Mouse (Mus musculus) kidney, postnatal 25 days (tissue): Measurements from ENCODE around the gene Gm10306.

Source experiments
- DNase-seq, 2 experiments: peaks; one replicate each; pipeline ENCODE4 v3.0.0; 2021; ENCODE audit warnings: mixed read lengths in 2 of 2

Gm10306 gene

DNA sequence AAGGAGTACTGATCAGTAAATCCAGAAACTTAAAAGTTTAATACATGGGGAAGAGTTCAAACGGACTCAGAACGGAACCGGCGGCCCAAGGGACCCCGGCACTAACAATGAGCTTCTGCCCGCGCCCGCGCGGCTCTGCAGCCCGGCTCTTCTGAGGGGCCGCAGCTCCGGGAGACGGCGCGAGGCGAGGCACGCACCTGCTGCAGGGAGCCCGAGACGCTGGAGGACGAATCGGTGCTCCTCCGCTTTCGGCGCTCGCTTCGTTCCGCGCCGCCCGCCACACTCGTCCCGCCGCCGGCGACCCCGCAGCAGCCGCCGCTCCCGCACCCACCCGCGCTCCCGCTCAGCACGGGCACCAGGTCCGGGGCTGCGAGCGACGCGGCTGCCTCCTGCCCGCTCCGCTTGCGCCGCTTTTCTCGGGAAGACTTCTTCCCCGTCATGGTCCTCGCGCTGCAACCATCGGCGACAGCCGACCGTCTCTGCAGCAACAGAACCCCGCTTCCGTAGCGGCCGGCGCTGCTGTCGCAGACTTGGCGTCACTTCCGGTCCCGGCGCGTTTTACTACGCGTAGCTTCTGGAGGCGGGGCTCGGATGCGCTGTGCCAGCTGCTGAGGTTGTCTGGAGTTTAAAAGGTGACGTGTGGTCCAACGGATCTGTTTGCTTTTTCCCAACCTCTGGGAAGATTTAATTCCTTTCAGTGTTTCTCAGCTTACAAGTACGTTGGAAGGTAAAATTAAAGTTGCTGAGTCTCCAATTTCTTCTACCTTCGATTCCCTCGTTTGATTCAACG, at the start of gene Gm10306, which contains the start of gene Caap1:
TSS of gene Gm10306 (plus strand) at position 282 of the 790 bp plus-strand sequence.
TSS of gene Caap1 (minus strand) at position 532 of the 790 bp plus-strand sequence.
- DNase-seq, result peak; percentile 95

DNA sequence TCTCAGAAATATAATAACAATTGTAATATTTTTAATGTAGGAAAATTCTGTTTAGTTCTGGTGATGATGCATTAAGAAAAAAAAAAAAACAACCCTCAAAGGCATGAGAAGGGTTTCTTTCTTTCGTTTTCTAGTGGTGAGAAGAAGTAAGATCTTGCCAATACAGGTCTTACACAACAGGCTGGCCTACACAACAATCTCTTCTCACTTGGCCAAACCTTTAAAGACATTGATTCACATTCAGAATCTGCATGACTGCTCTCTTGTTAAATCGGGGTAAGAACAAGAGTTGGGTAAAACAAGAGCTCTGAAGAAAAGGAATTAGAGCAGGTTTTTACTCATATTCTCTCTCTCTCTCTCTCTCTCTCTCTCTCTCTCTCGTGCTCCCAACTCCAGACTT, 41.0 kb upstream of the Gm10306 start:
- no peak for DNase-seq

DNA sequence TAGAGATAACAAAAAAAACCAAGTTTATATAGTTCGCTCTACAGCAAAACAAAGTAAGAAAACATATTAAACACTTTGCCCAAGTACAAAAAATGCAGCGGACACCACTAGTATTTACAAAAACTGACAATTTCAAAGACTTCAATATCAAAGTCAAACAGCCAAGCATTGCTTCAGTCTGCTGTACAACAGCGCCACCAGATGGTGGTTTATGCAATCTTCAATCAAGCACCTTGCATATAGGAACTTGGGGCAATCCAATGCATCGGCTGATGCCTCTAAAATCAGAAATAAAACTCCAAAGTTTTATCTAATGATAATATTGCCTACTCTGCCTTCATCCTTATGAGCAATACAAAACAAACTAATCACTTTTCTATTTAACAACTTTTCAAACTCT, 38.7 kb upstream of the Gm10306 start:
- DNase-seq, result peak; percentile 39 to 48

DNA sequence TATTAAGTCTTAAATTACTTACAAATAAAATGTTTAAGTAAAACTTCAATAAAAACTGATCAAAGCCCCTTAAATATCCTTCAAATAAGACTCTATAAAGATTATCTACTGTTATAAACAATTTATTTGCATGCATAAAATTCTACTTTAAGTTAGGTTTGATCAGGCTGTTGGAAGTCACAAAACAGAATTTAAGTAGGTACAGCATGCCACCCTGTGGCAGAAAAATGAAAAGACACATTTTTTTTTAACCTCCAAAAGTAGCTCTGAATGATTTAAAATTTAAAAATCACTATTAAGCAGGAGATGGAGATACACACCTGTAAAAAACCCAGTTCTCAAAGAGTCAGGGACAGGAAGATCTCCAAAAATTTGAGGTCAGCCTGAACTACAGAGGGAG, 33.0 kb upstream of the Gm10306 start:
- no peak for DNase-seq

DNA sequence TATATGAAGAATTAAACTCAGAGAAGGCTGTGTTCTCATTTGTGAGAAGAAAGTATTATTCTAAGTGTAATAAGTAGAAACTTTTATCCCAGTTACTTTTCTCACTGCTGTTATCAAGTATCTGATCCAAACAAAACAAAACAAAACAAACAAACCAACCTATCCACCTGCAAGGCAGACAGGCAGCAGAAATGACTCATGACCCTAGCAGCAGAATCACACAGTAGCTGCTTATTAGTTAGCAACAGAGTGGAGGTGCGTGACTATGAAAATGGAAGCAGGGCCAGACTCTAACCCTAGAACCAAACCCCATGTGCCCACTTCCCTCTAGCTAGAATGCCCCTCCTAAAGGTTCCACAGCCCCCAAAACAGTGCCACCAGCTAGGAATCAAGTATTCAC, 26.9 kb upstream of the Gm10306 start:
- DNase-seq, result no peak

DNA sequence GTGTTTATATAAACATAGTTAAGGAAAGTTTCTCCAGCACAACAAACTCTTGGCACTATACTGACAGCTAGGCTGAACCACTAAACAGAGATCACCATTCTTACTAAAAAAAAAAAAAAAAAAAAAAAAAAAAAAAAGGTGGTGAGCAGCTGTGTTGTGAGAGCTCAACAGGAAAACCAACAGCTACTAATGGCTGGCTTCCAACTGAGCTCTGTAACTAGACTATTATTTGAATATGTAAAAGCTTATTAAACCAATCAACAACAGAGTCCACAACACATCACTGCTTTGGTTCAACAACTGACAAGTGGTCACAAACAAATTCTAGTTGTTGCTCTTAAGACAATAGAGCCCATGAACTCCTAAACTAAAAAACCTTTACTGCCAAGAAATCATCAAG, 23.1 kb upstream of the Gm10306 start:
- DNase-seq, result no peak

DNA sequence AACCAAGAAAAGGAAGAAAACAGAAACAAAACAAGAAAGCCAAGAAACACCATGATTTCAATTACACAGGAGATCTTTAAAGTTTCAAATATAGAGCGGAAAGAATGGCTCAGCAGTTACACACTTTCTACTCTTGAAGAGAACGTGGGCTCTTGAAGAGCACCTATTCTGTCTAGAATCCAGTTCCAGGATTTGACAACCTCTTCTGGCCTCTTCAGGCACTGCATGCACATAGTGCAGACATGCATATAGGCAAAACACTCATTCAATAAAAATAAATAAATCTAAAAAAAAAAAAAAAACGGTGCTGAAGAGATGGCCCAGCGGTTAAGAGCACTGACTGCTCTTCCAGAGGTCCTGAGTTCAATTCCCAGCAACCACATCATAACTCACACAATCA, 13.3 kb upstream of the Gm10306 start:
- DNase-seq, result no peak

DNA sequence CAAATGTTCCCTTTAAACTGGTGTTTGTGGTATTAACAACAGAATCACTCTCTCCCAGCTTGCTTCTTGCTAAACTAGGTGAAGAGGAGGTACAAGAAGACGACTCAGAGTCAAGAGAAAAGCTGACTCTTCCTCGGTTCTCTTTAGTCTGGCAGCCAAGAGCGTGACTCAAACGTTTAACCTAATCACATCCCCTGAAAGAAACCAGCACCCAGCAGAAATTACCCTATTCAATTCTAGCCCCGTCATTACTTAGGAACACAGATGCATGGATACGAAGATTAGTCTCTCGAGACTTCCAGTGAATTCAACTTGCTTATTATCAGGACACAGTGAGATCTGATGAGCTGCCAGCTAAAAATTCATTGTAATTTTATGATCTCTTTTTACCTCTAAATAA, 12.0 kb upstream of the Gm10306 start:
- DNase-seq, result no peak

DNA sequence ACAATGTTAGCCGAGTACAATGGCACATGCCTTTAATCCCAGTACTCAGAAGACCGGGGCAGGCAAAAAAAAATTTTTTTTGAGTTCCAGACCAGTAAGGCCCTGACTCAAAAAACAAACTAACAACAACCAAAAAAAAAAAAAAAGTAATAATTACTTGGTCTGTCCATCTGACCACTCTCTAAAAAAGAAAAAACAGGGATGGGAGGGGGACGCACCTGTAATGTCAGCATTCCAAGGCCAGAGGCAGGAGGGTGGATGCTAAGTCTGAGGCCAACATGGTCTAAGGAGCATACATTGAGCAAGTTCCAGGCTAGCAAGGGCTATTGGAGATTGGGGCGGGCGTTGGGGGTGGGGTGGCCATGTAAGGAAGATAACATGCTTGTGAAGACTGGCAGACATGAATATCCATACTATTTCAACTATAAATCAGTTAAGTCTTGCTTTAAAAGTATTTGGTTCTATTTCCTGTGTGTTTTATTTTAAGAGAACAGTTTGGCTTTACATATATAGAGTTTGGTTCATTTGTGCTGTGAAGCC, 1.3 kb upstream of the Gm10306 start:
- no peak for DNase-seq

DNA sequence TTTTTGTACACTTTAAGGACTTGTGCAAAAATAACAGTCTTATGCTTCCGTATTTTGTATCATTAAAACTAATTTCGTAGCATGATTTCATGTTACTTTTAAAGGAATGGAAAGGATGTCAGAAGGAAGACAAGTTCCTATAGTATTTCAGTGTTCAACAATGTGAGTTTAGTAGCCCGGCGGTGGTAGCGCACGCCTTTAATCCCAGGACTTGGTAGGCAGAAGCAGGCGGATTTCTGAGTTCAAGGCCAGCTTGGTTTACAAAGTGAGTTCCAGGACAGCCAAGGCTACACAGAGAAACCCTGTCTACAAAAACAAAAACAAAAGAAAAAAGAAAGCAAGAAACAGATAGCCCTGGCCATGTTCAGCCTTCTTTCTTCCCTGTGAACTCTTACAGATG, 799 bp downstream of the Gm10306 start:
- no peak for DNase-seq

DNA sequence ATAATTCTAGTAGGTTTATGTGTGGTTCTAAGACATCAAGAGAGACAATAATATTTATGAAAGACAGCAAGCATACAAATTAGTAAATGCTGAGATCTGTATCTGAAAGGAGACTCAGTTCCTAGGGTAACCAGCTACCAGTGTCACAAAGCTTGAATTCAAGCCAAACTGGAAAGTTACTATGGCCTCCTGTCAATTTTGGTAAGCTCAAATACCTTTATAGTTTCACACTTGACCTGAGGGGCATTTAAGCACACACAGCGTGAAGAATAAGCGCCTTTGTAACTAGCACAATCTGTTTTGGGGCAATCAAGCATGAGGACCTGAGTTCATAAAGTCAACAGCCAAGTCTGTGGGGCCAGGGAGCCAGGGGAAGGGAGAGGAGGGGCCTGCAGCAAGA, 2.9 kb downstream of the Gm10306 start:
- DNase-seq, result peak in 1 of 2 experiments; percentile 37

DNA sequence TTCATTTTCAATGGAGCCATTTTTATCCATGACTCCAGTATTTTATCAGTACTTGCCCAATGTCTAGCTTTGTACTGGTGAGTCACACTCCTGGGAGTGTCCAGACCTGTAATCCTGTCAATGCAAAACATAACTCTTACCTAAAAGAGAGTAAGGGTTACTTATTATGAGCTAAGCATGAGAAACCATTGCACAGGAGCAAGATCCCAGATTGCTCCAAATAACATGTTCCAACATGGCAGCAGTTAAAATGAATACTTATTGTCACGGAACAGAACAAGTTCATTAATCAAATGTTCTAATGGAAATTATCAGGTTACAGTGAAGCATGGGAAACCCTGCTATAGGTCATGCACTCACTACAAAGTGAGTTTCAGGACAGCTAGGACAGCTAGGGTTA, 4.0 kb downstream of the Gm10306 start:
- DNase-seq, result no peak

DNA sequence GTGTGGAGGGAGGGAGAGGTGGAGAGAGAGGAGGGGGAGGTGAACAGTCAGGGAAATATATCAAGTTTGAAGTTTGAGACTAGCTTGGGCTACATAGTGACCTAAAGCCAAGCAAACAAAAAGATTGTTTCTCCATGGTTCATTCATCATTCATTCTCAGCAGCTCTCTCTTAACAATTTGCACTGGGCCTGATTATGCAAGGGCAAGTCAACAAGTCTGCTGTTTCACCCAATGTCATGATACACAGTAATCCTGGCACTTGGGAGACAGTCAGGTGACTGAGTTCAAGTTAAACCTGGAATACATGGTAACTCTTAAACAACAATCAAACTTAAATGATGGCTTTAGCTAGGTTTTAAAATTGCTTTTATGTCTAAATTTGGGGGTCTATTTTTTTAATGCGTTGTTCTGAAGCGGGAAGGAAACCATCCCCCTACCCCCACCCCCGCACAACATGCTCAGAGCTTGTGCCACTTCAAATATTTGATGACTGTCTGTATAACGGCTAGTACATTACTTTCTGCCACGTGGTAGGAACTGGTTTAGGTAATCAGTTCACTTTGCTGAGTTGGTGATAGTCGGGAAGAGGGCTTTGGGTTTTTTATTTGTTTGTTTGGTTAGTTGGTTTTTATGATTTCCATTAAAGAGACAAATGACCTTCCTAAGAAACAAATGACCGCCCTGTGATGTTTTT, 5.8 kb downstream of the Gm10306 start:
- no peak for DNase-seq

DNA sequence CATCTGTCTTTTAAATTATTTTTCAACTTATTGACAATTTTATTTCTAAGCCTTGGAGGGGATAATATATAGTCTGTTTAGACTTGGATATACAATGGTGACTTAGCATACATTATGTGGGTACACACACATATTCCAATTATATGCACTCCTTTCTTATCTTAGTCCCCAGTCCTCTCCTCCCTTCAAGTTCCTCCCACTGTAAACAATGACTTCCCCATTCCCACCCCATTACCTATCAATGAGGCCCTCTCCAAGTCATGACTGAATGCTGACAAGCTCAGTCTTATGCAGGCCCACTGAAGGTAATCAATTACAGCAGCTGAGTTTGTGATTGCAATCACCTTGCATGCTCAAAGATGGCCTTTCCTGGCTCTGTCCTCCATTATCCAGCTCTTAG, 8.0 kb downstream of the Gm10306 start:
- no peak for DNase-seq

DNA sequence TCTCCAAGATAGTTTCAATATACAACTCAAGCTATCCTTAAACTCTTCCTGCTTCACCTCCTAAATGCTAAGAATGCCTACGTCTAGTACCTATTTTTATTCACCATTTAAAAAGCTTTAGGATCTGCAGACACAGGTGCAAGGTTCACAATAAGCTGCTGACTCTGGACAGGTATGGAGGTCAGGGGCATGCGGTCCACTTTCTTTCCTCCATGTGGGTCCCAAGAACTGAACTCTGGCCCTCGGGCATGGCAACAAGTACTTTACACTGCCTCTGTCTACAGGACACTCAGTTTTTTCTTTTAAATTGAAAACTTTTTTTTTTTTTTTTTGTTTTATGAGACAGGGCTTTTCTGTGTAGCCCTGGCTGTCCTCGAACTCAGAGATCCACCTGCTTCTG, 16.3 kb downstream of the Gm10306 start:
- peak; percentile 10 to 68 for DNase-seq

DNA sequence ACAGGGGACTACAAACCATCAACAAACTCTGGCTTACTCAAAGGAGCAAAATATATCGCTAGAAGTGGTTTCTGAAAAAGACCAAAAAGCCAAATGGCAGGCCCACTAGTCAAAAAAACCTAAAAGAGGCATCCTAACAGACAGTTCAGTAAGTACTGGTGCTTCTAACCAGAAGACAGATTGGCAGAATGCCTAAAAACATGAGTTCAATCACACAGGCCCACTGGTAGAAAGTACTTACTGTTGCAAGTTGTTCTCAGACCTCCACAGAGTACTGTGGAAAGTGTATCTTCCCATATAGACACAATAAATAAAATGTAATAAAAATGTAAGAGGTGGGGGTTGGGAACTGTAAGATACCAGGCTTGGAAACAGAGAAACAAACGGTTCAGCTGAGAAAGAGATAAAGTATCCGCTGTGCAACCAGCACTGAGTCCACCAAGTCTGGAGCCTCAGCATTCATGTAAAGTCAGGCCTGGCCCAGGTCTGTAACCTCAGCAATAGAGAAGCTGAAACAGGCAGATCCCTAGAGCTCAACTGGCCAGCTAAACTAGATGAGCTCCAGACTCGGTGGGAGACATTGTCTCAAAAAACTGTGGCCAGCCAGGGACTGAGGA, 35.5 kb downstream of the Gm10306 start:
- no peak for DNase-seq

DNA sequence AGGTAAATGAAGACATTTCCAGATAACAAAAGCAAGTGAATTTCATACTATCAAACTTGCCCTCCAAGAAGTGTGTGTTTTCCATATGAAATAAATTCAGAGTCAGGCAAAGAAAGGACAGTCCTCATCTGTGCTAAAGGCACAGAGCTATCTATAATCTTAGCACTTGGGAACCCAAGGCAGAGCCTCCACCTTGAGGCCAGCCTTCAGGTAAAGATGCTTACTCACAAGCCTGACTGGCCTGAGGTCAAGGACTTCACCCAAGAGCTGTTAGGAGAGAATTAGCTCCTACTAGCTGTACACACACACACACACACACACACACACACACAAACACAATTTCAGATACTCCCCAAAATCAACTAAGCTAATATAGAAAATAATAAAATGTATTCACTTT, 36.4 kb downstream of the Gm10306 start:
- no peak for DNase-seq

DNA sequence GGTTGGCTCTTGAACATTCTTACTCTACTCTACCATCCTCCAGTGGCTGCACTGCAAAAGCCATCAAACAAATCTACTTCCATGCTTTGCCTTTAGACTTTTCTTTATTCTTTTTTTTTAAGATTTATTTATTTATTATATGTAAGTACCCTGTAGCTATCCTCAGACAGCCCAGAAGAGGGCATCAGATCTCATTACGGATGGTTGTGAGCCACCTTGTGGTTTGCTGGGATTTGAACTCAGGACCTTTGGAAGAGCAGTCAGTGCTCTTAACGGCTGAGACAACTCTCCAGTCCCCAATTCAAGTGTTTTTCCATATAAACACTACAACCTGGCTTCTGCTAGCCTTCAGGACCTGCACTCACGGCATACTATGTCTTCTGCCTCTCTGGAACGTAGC, 45.0 kb downstream of the Gm10306 start:
- peak in 1 of 2 experiments; percentile 16 for DNase-seq

DNA sequence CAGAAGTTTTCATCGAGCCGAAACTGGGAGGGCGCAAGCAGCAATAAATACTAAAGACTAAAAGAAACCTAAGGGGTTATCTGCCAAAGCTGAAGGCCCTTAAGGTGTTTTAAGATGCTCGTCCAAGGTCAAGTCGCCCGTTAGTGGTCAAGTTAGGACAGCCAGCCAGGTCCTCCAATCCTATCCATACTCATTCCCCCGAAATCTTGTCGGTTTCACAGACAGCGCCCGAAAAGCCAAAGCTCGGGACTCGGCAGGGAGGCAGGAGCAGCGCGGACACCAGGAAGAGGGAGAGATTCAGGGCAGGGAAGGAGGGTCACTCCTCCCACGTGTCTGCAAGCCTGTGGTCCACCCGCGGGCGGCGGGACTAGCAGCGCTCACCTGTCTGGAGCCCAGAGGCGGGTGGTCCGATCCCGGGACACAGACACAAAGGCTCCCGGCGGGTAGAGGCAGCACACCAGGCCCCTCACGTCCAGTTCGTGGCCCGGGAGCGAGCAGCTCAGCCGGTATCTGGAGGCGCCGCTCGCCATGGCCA, 46.2 kb downstream of the Gm10306 start:
- no peak for DNase-seq

DNA sequence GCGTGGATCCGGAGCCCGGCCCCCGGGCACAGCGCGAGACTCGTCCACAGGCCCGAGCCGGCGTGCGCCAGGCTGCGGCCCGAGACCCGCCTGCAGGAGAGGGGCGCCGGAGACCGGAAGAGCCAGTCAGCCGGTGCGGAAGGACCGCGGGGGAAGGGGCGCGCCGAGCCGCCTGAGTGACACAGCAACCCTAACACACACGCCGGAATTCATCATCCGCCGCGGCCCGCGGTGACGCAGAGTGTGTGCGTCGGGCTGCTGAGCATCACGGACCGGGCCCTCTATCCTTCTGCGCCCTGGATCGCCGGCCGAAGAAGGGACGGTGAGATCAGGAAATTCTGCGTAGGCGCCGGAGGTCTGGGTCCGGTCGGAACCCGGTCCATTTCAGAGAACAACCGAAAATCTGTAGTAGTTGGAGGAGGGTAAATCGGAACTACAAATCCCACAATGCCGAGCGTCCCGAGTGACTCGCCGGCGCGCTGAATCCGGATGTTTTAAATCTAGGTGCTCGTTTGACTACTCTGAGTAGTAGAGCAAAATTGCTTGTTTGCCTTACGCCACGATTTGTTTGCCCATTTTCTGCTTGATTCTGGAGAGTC, 46.8 kb downstream of the Gm10306 start, which contains the start of gene Plaa:
TSS of gene Plaa (minus strand) at position 214 of the 599 bp plus-strand sequence.
- DNase-seq, result peak; percentile 91 to 95

DNA sequence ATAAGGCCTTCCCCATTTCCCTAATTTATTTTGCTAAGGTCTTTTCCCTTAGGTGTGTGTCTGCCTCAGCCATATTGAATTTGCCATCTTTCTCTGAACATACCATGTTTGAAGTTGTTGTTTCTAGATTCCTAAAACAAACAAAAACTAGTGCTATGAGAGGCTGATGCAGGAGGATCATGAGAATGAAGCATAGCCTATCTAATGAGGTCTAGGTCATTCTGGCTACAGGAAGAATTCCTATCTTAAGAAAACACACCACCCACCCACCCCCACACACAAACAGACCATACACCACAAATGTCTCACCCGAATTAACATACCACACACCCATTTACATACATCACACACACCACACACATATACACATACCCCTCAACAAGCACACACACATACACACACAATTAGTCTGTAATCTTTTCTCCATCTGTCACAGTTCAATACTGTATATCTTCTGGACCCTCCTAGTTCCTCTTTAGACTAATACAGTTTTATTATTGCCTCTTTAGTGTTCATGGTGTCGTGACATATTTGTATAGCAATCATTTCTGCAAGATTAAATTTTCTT, 48.2 kb downstream of the Gm10306 start:
- no peak for DNase-seq

DNA sequence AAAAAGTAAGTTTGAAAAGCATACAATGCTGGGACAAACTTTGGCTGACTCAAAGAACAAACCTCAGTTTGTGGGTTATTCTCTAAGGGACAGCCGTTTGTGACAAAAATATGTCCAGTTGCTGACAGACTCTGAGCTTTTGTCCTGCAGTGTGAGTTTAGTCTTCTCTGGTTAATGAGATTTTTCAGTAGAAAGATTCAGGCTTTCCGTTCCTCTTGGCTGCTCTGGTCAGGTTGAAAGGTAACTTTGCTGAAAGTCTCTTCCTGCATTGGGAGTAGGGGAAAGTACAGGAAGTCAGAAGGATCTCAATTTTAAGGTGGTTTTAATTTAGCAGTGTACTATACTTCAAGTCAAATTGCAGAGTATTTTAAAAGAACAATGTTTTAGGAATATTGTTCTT, 49.2 kb downstream of the Gm10306 start:
- peak; percentile 20 to 43 for DNase-seq
